Mouse (Mus musculus): ENCODE measurements around the gene Pbx1.

The Pbx1 gene

GRCm38 (mm10) chr1:168230134-168230533 lies 201.9 kb downstream of the Pbx1 start:
- no peak for DNase-seq (ENCODE audit: low spot score in 2 of 2)

GRCm38 (mm10) chr1:168228756-168229526 lies 203.1 kb downstream of the Pbx1 start:
- no peak for DNase-seq (ENCODE audit: low spot score in 2 of 2)

- DNase-seq (ENCODE audit: low spot score in 2 of 2), result no peak
These were observed 205.9 kb downstream of the Pbx1 start for GRCm38 (mm10) chr1:168226150-168226549.

- DNase-seq (ENCODE audit: low spot score in 2 of 2), result no peak
These were observed 206.4 kb downstream of the Pbx1 start for GRCm38 (mm10) chr1:168225595-168226127.

- DNase-seq (ENCODE audit: low spot score in 2 of 2), result no peak
These were observed 207.9 kb downstream of the Pbx1 start for GRCm38 (mm10) chr1:168224218-168224617.

GRCm38 (mm10) chr1:168222794-168223193 lies 209.3 kb downstream of the Pbx1 start:
- DNase-seq (ENCODE audit: low spot score in 2 of 2), result no peak

- peak; percentile 66 to 69 for DNase-seq (ENCODE audit: low spot score in 2 of 2)
These were observed 211.0 kb downstream of the Pbx1 start for GRCm38 (mm10) chr1:168221071-168221521.

GRCm38 (mm10) chr1:168215896-168216747 lies 215.9 kb downstream of the Pbx1 start:
- DNase-seq (ENCODE audit: low spot score in 2 of 2), result peak; percentile 75 to 79

GRCm38 (mm10) chr1:168215468-168215867 lies 216.6 kb downstream of the Pbx1 start:
- DNase-seq (ENCODE audit: low spot score in 2 of 2), result no peak

- DNase-seq (ENCODE audit: low spot score in 2 of 2), result peak; percentile 88 to 89
These were observed 218.0 kb downstream of the Pbx1 start for GRCm38 (mm10) chr1:168214040-168214443.

- DNase-seq (ENCODE audit: low spot score in 2 of 2), result no peak
These were observed 218.5 kb downstream of the Pbx1 start for GRCm38 (mm10) chr1:168213595-168213994.

GRCm38 (mm10) chr1:168210401-168210800 lies 221.7 kb downstream of the Pbx1 start:
- no peak for DNase-seq (ENCODE audit: low spot score in 2 of 2)

GRCm38 (mm10) chr1:168200570-168201156 lies 231.4 kb downstream of the Pbx1 start:
- DNase-seq (ENCODE audit: low spot score in 2 of 2), result no peak

- no peak for DNase-seq (ENCODE audit: low spot score in 2 of 2)
These were observed 233.8 kb downstream of the Pbx1 start for GRCm38 (mm10) chr1:168198276-168198675.

- no peak for DNase-seq (ENCODE audit: low spot score in 2 of 2)
These were observed 234.2 kb downstream of the Pbx1 start for GRCm38 (mm10) chr1:168197908-168198258.

GRCm38 (mm10) chr1:168197195-168197907 lies 234.7 kb downstream of the Pbx1 start:
- DNase-seq (ENCODE audit: low spot score in 2 of 2), result no peak

- no peak for DNase-seq (ENCODE audit: low spot score in 2 of 2)
These were observed 238.7 kb downstream of the Pbx1 start for GRCm38 (mm10) chr1:168193364-168193763.

- DNase-seq (ENCODE audit: low spot score in 2 of 2), result no peak
These were observed 249.3 kb downstream of the Pbx1 start for GRCm38 (mm10) chr1:168182816-168183215.

- peak; percentile 75 to 83 for DNase-seq (ENCODE audit: low spot score in 2 of 2)
These were observed 251.2 kb downstream of the Pbx1 start for GRCm38 (mm10) chr1:168180622-168181441.

- DNase-seq (ENCODE audit: low spot score in 2 of 2), result no peak
These were observed 252.4 kb downstream of the Pbx1 start for GRCm38 (mm10) chr1:168179691-168180090.

- DNase-seq (ENCODE audit: low spot score in 2 of 2), result no peak
These were observed 253.5 kb downstream of the Pbx1 start for GRCm38 (mm10) chr1:168178611-168179010.
